Mouse (Mus musculus) mature B cell (primary cell): ENCODE measurements around the gene Nrxn2.

Experiments
- in situ Hi-C: fragments of 300-500 bp; cut with MboI; formaldehyde crosslinking; loops from 2 replicates; pipeline ENCODE4 v1.14.3; 2019

The Nrxn2 gene

GRCm38 (mm10) chr19:6418233-6418879, at the start of gene Nrxn2:
Gene Nrxn2 (plus strand): TSS chr19:6418731.
- in situ Hi-C loops, result no loop called here

GRCm38 (mm10) chr19:6370175-6370574, 48.4 kb upstream of the Nrxn2 start:
- in situ Hi-C loops, result no loop called here

- in situ Hi-C loops, result no loop called here
Observed at GRCm38 (mm10) chr19:6372433-6372832, 46.1 kb upstream of the Nrxn2 start.

- in situ Hi-C loops, result no loop called here
Observed at GRCm38 (mm10) chr19:6373539-6374400, 44.8 kb upstream of the Nrxn2 start.

- in situ Hi-C loops, result no loop called here
Observed at GRCm38 (mm10) chr19:6374571-6374970, 44.0 kb upstream of the Nrxn2 start.

- in situ Hi-C loops, result no loop called here
Observed at GRCm38 (mm10) chr19:6375423-6376254, 42.9 kb upstream of the Nrxn2 start.

- in situ Hi-C loops, result no loop called here
Observed at GRCm38 (mm10) chr19:6376255-6376564, 42.3 kb upstream of the Nrxn2 start.

- in situ Hi-C loops, result no loop called here
Observed at GRCm38 (mm10) chr19:6376643-6377042, 41.9 kb upstream of the Nrxn2 start.

GRCm38 (mm10) chr19:6377327-6378040, 41.0 kb upstream of the Nrxn2 start:
- in situ Hi-C loops, result no loop called here

GRCm38 (mm10) chr19:6380411-6381166, 37.9 kb upstream of the Nrxn2 start:
- in situ Hi-C loops, result no loop called here

- in situ Hi-C loops, result no loop called here
Observed at GRCm38 (mm10) chr19:6381238-6381637, 37.3 kb upstream of the Nrxn2 start.

GRCm38 (mm10) chr19:6382323-6382924, 36.1 kb upstream of the Nrxn2 start:
- in situ Hi-C loops, result no loop called here

- in situ Hi-C loops, result no loop called here
Observed at GRCm38 (mm10) chr19:6383470-6383869, 35.1 kb upstream of the Nrxn2 start.

GRCm38 (mm10) chr19:6384128-6384527, 34.4 kb upstream of the Nrxn2 start, which contains the start of gene Pygm:
Gene Pygm (plus strand): TSS chr19:6384399.
- in situ Hi-C loops, result no loop called here

- in situ Hi-C loops, result no loop called here
Observed at GRCm38 (mm10) chr19:6384954-6385353, 33.6 kb upstream of the Nrxn2 start.

GRCm38 (mm10) chr19:6385419-6385818, 33.1 kb upstream of the Nrxn2 start:
- in situ Hi-C loops, result no loop called here

- in situ Hi-C loops, result no loop called here
Observed at GRCm38 (mm10) chr19:6385821-6386220, 32.7 kb upstream of the Nrxn2 start.

GRCm38 (mm10) chr19:6386234-6386633, 32.3 kb upstream of the Nrxn2 start:
- in situ Hi-C loops, result no loop called here

GRCm38 (mm10) chr19:6388006-6388405, 30.5 kb upstream of the Nrxn2 start:
- in situ Hi-C loops, result no loop called here

- in situ Hi-C loops, result no loop called here
Observed at GRCm38 (mm10) chr19:6389803-6390202, 28.7 kb upstream of the Nrxn2 start.

GRCm38 (mm10) chr19:6390251-6390650, 28.3 kb upstream of the Nrxn2 start:
- in situ Hi-C loops, result no loop called here
